Mouse (Mus musculus) small intestine, adult 2 months (tissue): ENCODE measurements at regions not wholly inside any gene's neighbourhood (a gene's known extent, or its start where the extent isn't known, plus 50 kb on each side); places are given as distances from the start of the nearest gene placed in this dataset.
A peak's percentile ranks its signal among the peaks of the same experiment; 100 is the strongest.

ENCODE experiments used
- H3K27ac ChIP-seq: fragments of 200-500 bp; 2 replicates; pipeline ENCODE4 v1.5.1; 2012; ENCODE audit warnings: low read depth, low read length, control low read depth, inconsistent platforms; ENCODE audit not compliant: insufficient read depth
- H3K27me3 ChIP-seq: fragments of 200-500 bp; 2 replicates; pipeline ENCODE4 v1.6.1; 2012; ENCODE audit warnings: mild to moderate bottlenecking, moderate library complexity, low read length, inconsistent platforms; ENCODE audit not compliant: control insufficient read depth, insufficient read depth
- H3K36me3 ChIP-seq: fragments of 200-500 bp; 2 replicates; pipeline ENCODE4 v1.6.1; 2012; ENCODE audit warnings: mild to moderate bottlenecking, low read length, control low read depth, inconsistent platforms; ENCODE audit not compliant: control insufficient read depth, insufficient read depth
- H3K4me1 ChIP-seq: fragments of 200-500 bp; 2 replicates; pipeline ENCODE4 v1.6.1; 2012; ENCODE audit warnings: low read length, inconsistent platforms, mixed read lengths; ENCODE audit not compliant: control insufficient read depth, insufficient read depth, insufficient read length
- H3K4me3 ChIP-seq: fragments of 200-500 bp; 2 replicates; pipeline ENCODE4 v1.5.1; 2012; ENCODE audit warnings: low read depth, mild to moderate bottlenecking, control low read depth, inconsistent platforms, low read length, moderate library complexity
- CTCF ChIP-seq: fragments of 200-500 bp; IDR thresholded peaks from 2 replicates; pipeline ENCODE4 v1.5.1; 2012; ENCODE audit warnings: low read depth, mild to moderate bottlenecking, control low read depth, inconsistent platforms, low read length, moderate library complexity, mixed read lengths; ENCODE audit not compliant: insufficient replicate concordance, insufficient read length; ENCODE audit errors: extremely low read depth
- POLR2A ChIP-seq: fragments of 200-500 bp; IDR thresholded peaks from 2 replicates; pipeline ENCODE4 v1.6.1; 2012; ENCODE audit warnings: low read depth, mild to moderate bottlenecking, control low read depth, inconsistent platforms, low read length, moderate library complexity
- whole genome bisulfite sequencing: fragments of 180-500 bp; shearing (Covaris S2); methylation state at CpG from one replicate; pipeline ENCODE4 v1.1.7; 2018; 5-methylcytosine and 5-hydroxymethylcytosine counted together

GRCm38 (mm10) chr12:35338191-35338954 is 196.5 kb downstream of the Ahr start:
- no peaks in the 10 kb centered on the region for H3K36me3 ChIP-seq
- no peaks in the 10 kb centered on the region for H3K4me1 ChIP-seq
- H3K27ac ChIP-seq, result no peak overlapping the region
- H3K4me3 ChIP-seq, result no peak overlapping the region
- no peaks in the 10 kb centered on the region for H3K27me3 ChIP-seq
- WGBS, result 74% methylated on average over 4 of the region's 4 CpGs
- no peak for TF ChIP-seq CTCF
- TF ChIP-seq POLR2A, result no peak

DNA sequence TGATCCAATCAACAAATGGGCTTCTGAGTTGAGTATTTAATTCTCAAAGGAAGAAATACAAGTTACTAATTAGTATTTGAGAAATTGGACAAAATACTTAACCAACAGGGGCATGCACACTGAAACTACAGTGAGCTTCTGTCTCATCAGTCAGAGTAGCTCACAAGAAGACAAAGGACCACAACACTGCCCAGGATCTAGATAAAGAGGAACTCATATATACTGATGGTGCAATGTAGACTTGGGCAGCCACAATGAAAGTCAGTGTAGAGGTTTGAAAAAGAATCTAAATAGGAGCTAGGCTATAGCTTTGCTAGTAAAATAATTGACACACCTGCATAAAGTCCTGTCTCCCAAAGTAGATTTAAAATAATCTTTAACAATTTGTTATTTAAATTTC is 198.5 kb downstream of the Ahr start:
- Histone ChIP-seq H3K27me3 (no peaks in the 10 kb centered on the region), H3K36me3 (no peaks in the 10 kb centered on the region), H3K27ac (no peak overlapping the region), H3K4me3 (no peak overlapping the region), H3K4me1 (no peaks in the 10 kb centered on the region)
- TF ChIP-seq CTCF (no peak), POLR2A (no peak)

DNA sequence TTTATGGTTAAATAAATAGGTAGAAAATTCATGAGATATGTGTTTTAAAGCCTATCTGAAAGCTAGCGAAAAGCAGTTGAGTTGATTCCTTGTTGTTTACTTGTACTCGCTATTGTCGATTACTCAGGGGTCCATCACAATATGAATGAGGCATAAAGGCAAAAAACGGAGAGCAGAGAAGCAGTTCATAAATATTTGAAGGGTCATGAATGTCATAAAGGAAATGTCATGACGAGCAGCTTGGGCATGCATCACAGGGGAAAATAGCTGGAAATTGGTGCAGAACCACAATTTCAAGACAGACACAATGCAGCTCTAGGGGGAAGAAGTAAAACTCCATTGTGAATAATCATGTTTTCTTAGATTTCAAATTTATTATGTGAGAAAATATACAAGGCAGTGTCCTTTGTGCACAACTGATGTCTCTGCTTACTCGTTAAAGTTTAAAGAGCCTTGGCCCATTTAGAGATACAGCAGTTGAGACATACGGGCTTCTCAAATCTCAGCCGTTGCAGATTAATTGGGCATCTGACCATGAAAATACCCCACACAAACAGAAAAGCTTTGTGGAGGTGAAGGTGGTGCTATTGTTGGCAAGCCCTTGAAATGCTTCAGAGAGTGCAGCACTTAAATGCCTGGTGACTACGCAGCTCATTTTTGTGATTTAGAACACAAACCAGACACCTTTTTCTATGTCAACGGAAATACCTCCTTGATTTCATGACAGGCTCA is 200.3 kb downstream of the Ahr start:
- H3K4me3 ChIP-seq, result no peak overlapping the region
- WGBS, result 86% methylated on average over 10 of the region's 10 CpGs

DNA sequence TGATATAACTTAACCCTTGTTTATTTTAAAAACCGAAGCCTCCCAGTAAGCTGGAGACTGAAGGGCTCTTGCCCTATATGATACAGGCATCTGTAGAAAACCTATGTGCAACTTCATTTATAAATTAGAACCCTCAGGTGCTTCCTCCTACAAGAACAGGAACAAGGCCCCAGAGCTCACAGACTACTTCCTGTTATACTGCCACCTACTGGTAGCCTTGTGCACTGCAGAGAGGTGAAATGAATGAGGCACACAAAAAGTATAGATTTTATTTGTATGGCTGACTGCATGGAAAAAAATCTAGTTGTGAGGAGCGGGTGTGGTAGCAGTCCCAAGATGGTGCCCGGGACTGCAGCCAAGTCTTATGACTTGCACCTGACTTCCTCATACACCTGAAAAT is 203.5 kb downstream of the Ahr start:
- Histone ChIP-seq H3K4me3 (no peak overlapping the region), H3K27me3 (no peaks in the 10 kb centered on the region), H3K27ac (no peak overlapping the region), H3K36me3 (no peaks in the 10 kb centered on the region), H3K4me1 (no peaks in the 10 kb centered on the region)
- TF ChIP-seq POLR2A (no peak), CTCF (no peak)
- 88% methylated on average over 3 of the region's 3 CpGs for WGBS

More for the DNA sequence above, 200.3 kb downstream of the Ahr start:
- Histone ChIP-seq H3K27me3 (no peaks in the 10 kb centered on the region), H3K36me3 (no peaks in the 10 kb centered on the region), H3K27ac (no peak overlapping the region), H3K4me1 (no peaks in the 10 kb centered on the region)
- no peak for TF ChIP-seq CTCF
- no peak for TF ChIP-seq POLR2A

GRCm38 (mm10) chr12:35329699-35330098 is 205.1 kb downstream of the Ahr start:
- H3K27ac ChIP-seq, result no peak overlapping the region
- no peaks in the 10 kb centered on the region for H3K36me3 ChIP-seq
- no peak overlapping the region for H3K4me3 ChIP-seq
- 66% methylated on average over 6 of the region's 6 CpGs for WGBS
- H3K27me3 ChIP-seq, result no peaks in the 10 kb centered on the region
- no peaks in the 10 kb centered on the region for H3K4me1 ChIP-seq
- no peak for TF ChIP-seq CTCF
- TF ChIP-seq POLR2A, result no peak

GRCm38 (mm10) chr12:35319571-35319970 is 215.3 kb downstream of the Ahr start:
- Histone ChIP-seq H3K4me1 (no peaks in the 10 kb centered on the region), H3K27ac (peak overlapping the region; percentile 12; the same call in 1 of the 2 replicates), H3K36me3 (no peaks in the 10 kb centered on the region), H3K4me3 (no peak overlapping the region), H3K27me3 (no peaks in the 10 kb centered on the region)
- no peak for TF ChIP-seq POLR2A
- no peak for TF ChIP-seq CTCF
- 80% methylated on average over 4 of the region's 4 CpGs for WGBS

- H3K4me3 ChIP-seq, result no peak overlapping the region
- no peaks in the 10 kb centered on the region for H3K4me1 ChIP-seq
- TF ChIP-seq CTCF (no peak), POLR2A (no peak)
- H3K36me3 ChIP-seq, result no peaks in the 10 kb centered on the region
- H3K27ac ChIP-seq, result no peak overlapping the region
- H3K27me3 ChIP-seq, result no peaks in the 10 kb centered on the region
- WGBS, result 36% methylated on average over 3 of the region's 3 CpGs
Measured at GRCm38 (mm10) chr12:35317046-35317445, 217.8 kb downstream of the Ahr start.

GRCm38 (mm10) chr12:35314035-35314434 is 220.8 kb downstream of the Ahr start:
- Histone ChIP-seq H3K27me3 (no peaks in the 10 kb centered on the region), H3K4me1 (no peaks in the 10 kb centered on the region), H3K4me3 (no peak overlapping the region), H3K36me3 (no peaks in the 10 kb centered on the region), H3K27ac (no peak overlapping the region)
- WGBS, result 83% methylated on average over 2 of the region's 2 CpGs
- TF ChIP-seq CTCF, result no peak
- no peak for TF ChIP-seq POLR2A
